Mouse (Mus musculus) small intestine, adult 2 months (tissue): Measurements from ENCODE around the gene Xirp2. TPM values are rescaled to one million over a fixed set of nuclear protein-coding genes. Genes with fewer than 3 reads are reported as not detected.
"Not testable (repeated sequence)": the region's sequence is repeated elsewhere in the genome, so short reads cannot be mapped to it uniquely, and the experiment has no call there.

Experiments
- H3K27ac ChIP-seq: fragments of 200-500 bp; 2 replicates; pipeline ENCODE4 v1.5.1; 2012; ENCODE audit warnings: low read depth, low read length, control low read depth, inconsistent platforms; ENCODE audit not compliant: insufficient read depth
- H3K27me3 ChIP-seq: fragments of 200-500 bp; 2 replicates; pipeline ENCODE4 v1.6.1; 2012; ENCODE audit warnings: mild to moderate bottlenecking, moderate library complexity, low read length, inconsistent platforms; ENCODE audit not compliant: control insufficient read depth, insufficient read depth
- H3K36me3 ChIP-seq: fragments of 200-500 bp; 2 replicates; pipeline ENCODE4 v1.6.1; 2012; ENCODE audit warnings: mild to moderate bottlenecking, low read length, control low read depth, inconsistent platforms; ENCODE audit not compliant: control insufficient read depth, insufficient read depth
- H3K4me1 ChIP-seq: fragments of 200-500 bp; 2 replicates; pipeline ENCODE4 v1.6.1; 2012; ENCODE audit warnings: low read length, inconsistent platforms, mixed read lengths; ENCODE audit not compliant: control insufficient read depth, insufficient read depth, insufficient read length
- H3K4me3 ChIP-seq: fragments of 200-500 bp; 2 replicates; pipeline ENCODE4 v1.5.1; 2012; ENCODE audit warnings: low read depth, mild to moderate bottlenecking, control low read depth, inconsistent platforms, low read length, moderate library complexity
- CTCF ChIP-seq: fragments of 200-500 bp; IDR thresholded peaks from 2 replicates; pipeline ENCODE4 v1.5.1; 2012; ENCODE audit warnings: low read depth, mild to moderate bottlenecking, control low read depth, inconsistent platforms, low read length, moderate library complexity, mixed read lengths; ENCODE audit not compliant: insufficient replicate concordance, insufficient read length; ENCODE audit errors: extremely low read depth
- POLR2A ChIP-seq: fragments of 200-500 bp; IDR thresholded peaks from 2 replicates; pipeline ENCODE4 v1.6.1; 2012; ENCODE audit warnings: low read depth, mild to moderate bottlenecking, control low read depth, inconsistent platforms, low read length, moderate library complexity
- WGBS: fragments of 180-500 bp; shearing (Covaris S2); methylation state at CpG from one replicate; pipeline ENCODE4 v1.1.7; 2018; 5-methylcytosine and 5-hydroxymethylcytosine counted together
- polyA plus RNA-seq: library from polyadenylated mRNA; depleted of rRNA; stranded (reverse); fragments of >200 nt; gene quantifications from 2 replicates; pipeline ENCODE4 v1.2.3, GENCODE M21; 2012

Gene Xirp2
- polyA plus RNA-seq, 1 experiment = not detected

GRCm38 (mm10) chr2:67460857-67461256 is 15.1 kb downstream of the Xirp2 start:
- WGBS = 84% methylated on average over 3 of the region's 3 CpGs

GRCm38 (mm10) chr2:67467036-67467435 is 21.2 kb downstream of the Xirp2 start:
- 84% methylated on average over 7 of the region's 7 CpGs for WGBS
- no peak for TF ChIP-seq CTCF
- no peak for TF ChIP-seq POLR2A
- no peaks in the 10 kb centered on the region for H3K36me3 ChIP-seq
- no peaks in the 10 kb centered on the region for H3K27me3 ChIP-seq
- no peaks in the 10 kb centered on the region for H3K4me1 ChIP-seq
- no peak overlapping the region for H3K4me3 ChIP-seq
- no peak overlapping the region for H3K27ac ChIP-seq

More at GRCm38 (mm10) chr2:67460857-67461256, 15.1 kb downstream of the Xirp2 start:
- Histone ChIP-seq H3K36me3 (no peaks in the 10 kb centered on the region), H3K27me3 (no peaks in the 10 kb centered on the region), H3K27ac (no peak overlapping the region), H3K4me3 (no peak overlapping the region), H3K4me1 (no peaks in the 10 kb centered on the region)
- no peak for TF ChIP-seq POLR2A
- TF ChIP-seq CTCF = no peak

GRCm38 (mm10) chr2:67470030-67470429 is 24.2 kb downstream of the Xirp2 start:
- 69% methylated on average over 5 of the region's 5 CpGs for WGBS
- not testable (repeated sequence) for H3K4me3 ChIP-seq, H3K27ac ChIP-seq, H3K4me1 ChIP-seq, H3K36me3 ChIP-seq, H3K27me3 ChIP-seq

GRCm38 (mm10) chr2:67477753-67478152 is 32.0 kb downstream of the Xirp2 start:
- H3K27me3 ChIP-seq = no peaks in the 10 kb centered on the region
- H3K27ac ChIP-seq = no peak overlapping the region
- no peaks in the 10 kb centered on the region for H3K4me1 ChIP-seq
- no peak for TF ChIP-seq POLR2A
- no peak for TF ChIP-seq CTCF
- H3K4me3 ChIP-seq = no peak overlapping the region
- H3K36me3 ChIP-seq = no peaks in the 10 kb centered on the region
- WGBS = 20% methylated on average over 6 of the region's 6 CpGs

- Histone ChIP-seq H3K27ac (no peak overlapping the region), H3K4me3 (no peak overlapping the region), H3K4me1 (no peaks in the 10 kb centered on the region), H3K36me3 (no peaks in the 10 kb centered on the region), H3K27me3 (no peaks in the 10 kb centered on the region)
- WGBS = 66% methylated on average over 3 of the region's 3 CpGs
- TF ChIP-seq CTCF (no peak), POLR2A (no peak)
Measured at GRCm38 (mm10) chr2:67481051-67481450, 35.2 kb downstream of the Xirp2 start.

GRCm38 (mm10) chr2:67486721-67487120 is 40.9 kb downstream of the Xirp2 start:
- 86% methylated on average over 6 of the region's 6 CpGs for WGBS
- Histone ChIP-seq H3K36me3 (no peaks in the 10 kb centered on the region), H3K4me3 (no peak overlapping the region), H3K27me3 (no peaks in the 10 kb centered on the region), H3K27ac (no peak overlapping the region), H3K4me1 (no peaks in the 10 kb centered on the region)
- TF ChIP-seq POLR2A (no peak), CTCF (no peak)

GRCm38 (mm10) chr2:67487162-67487561 is 41.4 kb downstream of the Xirp2 start:
- no peak overlapping the region for H3K4me3 ChIP-seq
- H3K27ac ChIP-seq = no peak overlapping the region
- TF ChIP-seq POLR2A = no peak
- TF ChIP-seq CTCF = no peak
- WGBS = 63% methylated on average over 3 of the region's 3 CpGs
- H3K27me3 ChIP-seq = no peaks in the 10 kb centered on the region
- H3K36me3 ChIP-seq = no peaks in the 10 kb centered on the region
- no peaks in the 10 kb centered on the region for H3K4me1 ChIP-seq

GRCm38 (mm10) chr2:67488465-67489127 is 42.8 kb downstream of the Xirp2 start:
- H3K27ac ChIP-seq = no peak overlapping the region
- no peaks in the 10 kb centered on the region for H3K27me3 ChIP-seq
- no peaks in the 10 kb centered on the region for H3K36me3 ChIP-seq
- TF ChIP-seq POLR2A = no peak
- TF ChIP-seq CTCF = no peak
- H3K4me3 ChIP-seq = no peak overlapping the region
- H3K4me1 ChIP-seq = no peaks in the 10 kb centered on the region
- 84% methylated on average over 11 of the region's 11 CpGs for whole genome bisulfite sequencing
